Comparison of ENCODE assay signal across 8 mouse cellular contexts in the genomic region with DNA sequence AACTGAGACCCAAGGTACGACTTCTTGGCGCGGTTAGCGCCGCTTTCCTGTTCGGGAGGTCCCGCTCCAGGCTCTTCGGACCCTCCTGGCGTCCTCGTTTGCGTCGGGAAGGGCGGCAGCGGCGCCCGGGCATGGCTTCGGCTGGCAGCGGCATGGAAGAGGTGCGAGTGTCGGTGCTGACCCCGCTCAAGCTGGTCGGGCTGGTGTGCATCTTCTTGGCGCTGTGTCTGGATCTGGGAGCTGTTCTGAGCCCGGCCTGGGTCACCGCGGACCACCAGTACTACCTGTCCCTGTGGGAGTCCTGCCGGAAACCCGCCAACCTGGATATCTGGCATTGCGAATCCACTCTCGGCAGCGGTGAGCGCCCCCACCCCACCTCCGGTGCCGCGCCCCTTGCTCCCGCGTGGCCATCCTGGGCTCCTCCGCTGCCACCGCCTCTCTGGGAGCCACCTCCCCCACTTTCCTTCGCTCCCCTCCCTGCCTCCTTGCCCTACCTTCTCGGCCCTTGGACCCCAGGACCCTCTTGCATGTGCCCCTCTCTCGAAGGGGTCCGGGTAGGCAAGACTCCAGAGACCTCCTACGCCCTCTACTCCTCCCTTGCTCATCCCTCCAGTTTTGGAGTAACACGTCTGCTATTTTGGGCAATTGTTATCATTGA. TPM values are rescaled to one million over a fixed set of nuclear protein-coding genes. Genes with fewer than 3 reads are reported as not detected.
DNase-seq lines count a peak whose midpoint lies in the region; ATAC-seq lines count a peak whose summit lies in the region.

No protein-coding gene starts in this region.

- H3K27ac ChIP-seq in brown adipose tissue, adult 24 weeks (replicated peaks; ENCODE audit: low read depth, low read length), result no peak overlapping the region; the same call in 1 of the 2 replicates
- peak overlapping the region; percentile 70 for H3K27ac ChIP-seq in forebrain, embryonic 16.5 days (ENCODE audit: low read length)
- H3K27ac ChIP-seq in hindbrain, embryonic 12.5 days, result peak overlapping the region; percentile 78
- H3K27ac ChIP-seq in liver, embryonic 15.5 days (replicated peaks), result no peak overlapping the region

- peak overlapping the region; percentile 77 for H3K9ac ChIP-seq in forebrain, embryonic 16.5 days (replicated peaks; ENCODE audit: low read depth, low read length)
- H3K9ac ChIP-seq in hindbrain, embryonic 12.5 days, result peak overlapping the region; percentile 73
- H3K9ac ChIP-seq in liver, embryonic 15.5 days, result no peak overlapping the region

- no peaks in the 10 kb centered on the region for H3K9me3 ChIP-seq in forebrain, embryonic 16.5 days (ENCODE audit: control insufficient read depth, low read length)
- no peaks in the 10 kb centered on the region for H3K9me3 ChIP-seq in hindbrain, embryonic 12.5 days (replicated peaks)
- no peaks in the 10 kb centered on the region for H3K9me3 ChIP-seq in liver, embryonic 15.5 days (replicated peaks)

- intact Hi-C loops in left cerebral cortex, postnatal 36 days (cut with DNase I), result no loop called here

- H3K27me3 ChIP-seq in forebrain, embryonic 16.5 days (replicated peaks; ENCODE audit: control insufficient read depth, insufficient read depth, low read length), result no peaks in the 10 kb centered on the region
- no peaks in the 10 kb centered on the region for H3K27me3 ChIP-seq in hindbrain, embryonic 12.5 days
- peaks cover 14% of the 10 kb centered on the region for H3K27me3 ChIP-seq in liver, embryonic 15.5 days

- H3K4me1 ChIP-seq in brown adipose tissue, adult 24 weeks (ENCODE audit: control insufficient read depth, insufficient read depth, insufficient read length, low read length), result no peaks in the 10 kb centered on the region
- peaks cover 4% of the 10 kb centered on the region; the same call in 1 of the 2 replicates for H3K4me1 ChIP-seq in forebrain, embryonic 16.5 days (replicated peaks; ENCODE audit: control insufficient read depth, insufficient read depth, low read length)
- H3K4me1 ChIP-seq in hindbrain, embryonic 12.5 days, result no peaks in the 10 kb centered on the region
- H3K4me1 ChIP-seq in liver, embryonic 15.5 days (replicated peaks), result no peaks in the 10 kb centered on the region

- 16% methylated on average over 37 of the region's 45 CpGs for WGBS in forebrain, embryonic 16.5 days
- WGBS in hindbrain, embryonic 12.5 days, result 12% methylated on average over 44 of the region's 45 CpGs
- 9% methylated on average over 45 of the region's 45 CpGs for WGBS in liver, embryonic 15.5 days (ENCODE audit: insufficient replicate concordance)

- peak; percentile 47 for ATAC-seq in forebrain, embryonic 16.5 days
- ATAC-seq in hindbrain, embryonic 12.5 days (ENCODE audit: low FRiP score), result peak; percentile 42
- no peak for ATAC-seq in liver, embryonic 15.5 days (ENCODE audit: insufficient read depth)

- no peaks in the 10 kb centered on the region for H3K36me3 ChIP-seq in forebrain, embryonic 16.5 days (ENCODE audit: control insufficient read depth, insufficient read depth)
- no peaks in the 10 kb centered on the region for H3K36me3 ChIP-seq in hindbrain, embryonic 12.5 days
- no peaks in the 10 kb centered on the region for H3K36me3 ChIP-seq in liver, embryonic 15.5 days (replicated peaks)

- peak; percentile 9 to 19 for DNase-seq in left cerebral cortex, postnatal 36 days (ENCODE audit: low spot score in 2 of 2)
- no peak for DNase-seq in left cerebral cortex, adult 11 months (ENCODE audit: low spot score)
- peak; percentile 27 for DNase-seq in right cerebral cortex, postnatal 4 days
- no peak for DNase-seq in urinary bladder, postnatal 14 days (ENCODE audit: low spot score)

- peak overlapping the region; percentile 50 for H3K4me2 ChIP-seq in forebrain, embryonic 16.5 days (ENCODE audit: low read length)
- peak overlapping the region; percentile 49 for H3K4me2 ChIP-seq in hindbrain, embryonic 12.5 days (replicated peaks)
- peak overlapping the region; percentile 61 for H3K4me2 ChIP-seq in liver, embryonic 15.5 days

- H3K4me3 ChIP-seq in brown adipose tissue, adult 24 weeks (ENCODE audit: insufficient read depth, low read depth, low read length), result peak overlapping the region; percentile 56
- H3K4me3 ChIP-seq in forebrain, embryonic 16.5 days (replicated peaks; ENCODE audit: low read length), result peak overlapping the region; percentile 67
- H3K4me3 ChIP-seq in hindbrain, embryonic 12.5 days, result peak overlapping the region; percentile 59
- peak overlapping the region; percentile 41 for H3K4me3 ChIP-seq in liver, embryonic 15.5 days (replicated peaks)

RNA-seq across cellular contexts. Expression of gene Tmem47, which starts 0.4 kb away (rescaled TPM):
- 10 to 100 TPM; 76.9 to 79.4 TPM for total RNA-seq in left cerebral cortex, postnatal 36 days (2021)
- polyA plus RNA-seq in brown adipose tissue, adult 24 weeks (2012; ENCODE audit: insufficient read depth, insufficient read length, missing spikeins), result 2.3 and 2.5 TPM in 2 replicates
- 19.1 and 19.5 TPM in 2 replicates for polyA plus RNA-seq in forebrain, embryonic 16.5 days (2015; fragmentation: Nextera tagmentation; extraction: Ambion mirVana)
- polyA plus RNA-seq in hindbrain, embryonic 12.5 days (2016; fragmentation: Nextera tagmentation; extraction: Ambion mirVana), result 30.9 and 35.3 TPM in 2 replicates
- polyA plus RNA-seq in liver, embryonic 15.5 days (2015; fragmentation: Nextera tagmentation; extraction: Ambion mirVana), result 1.2 and 1.4 TPM in 2 replicates

Comparison
In these comparisons a context has a peak if more than half of its experiments do, and no peak if none do; other contexts are left out.
1. DNase-seq: peak in left cerebral cortex, postnatal 36 days (2 of 2) and right cerebral cortex, postnatal 4 days (single experiment); none in left cerebral cortex, adult 11 months (single experiment) and urinary bladder, postnatal 14 days (single experiment).
2. H3K27ac ChIP-seq: peak in forebrain, embryonic 16.5 days (single experiment) and hindbrain, embryonic 12.5 days (single experiment); none in brown adipose tissue, adult 24 weeks (single experiment) and liver, embryonic 15.5 days (single experiment).
3. Peak in every context shown above with its lines, with median percentiles within 50 percentile points of each other: H3K4me3 ChIP-seq and H3K4me2 ChIP-seq.